Mouse (Mus musculus) heart, embryonic 11.5 days (tissue): ENCODE measurements at regions not wholly inside any gene's neighbourhood (a gene's known extent, or its start where the extent isn't known, plus 50 kb on each side); places are given as distances from the start of the nearest gene placed in this dataset.

Experiments
- ATAC-seq: fragments of 200-750 bp; cut with Nextera tagmentation; replicated peaks from 2 replicates; pipeline ENCODE4 v1.8.0; 2017; ENCODE audit warnings: moderate library complexity; ENCODE audit not compliant: insufficient number of reproducible peaks, low FRiP score, low TSS enrichment
- H3K27ac ChIP-seq: fragments of 300-500 bp; sonication (generic); 2 replicates; pipeline ENCODE4 v1.5.1; 2014; ENCODE audit warnings: mild to moderate bottlenecking, low read depth, low read length
- H3K27me3 ChIP-seq: fragments of 300-500 bp; sonication (generic); 2 replicates; pipeline ENCODE4 v1.6.1; 2014; ENCODE audit warnings: mild to moderate bottlenecking, low read length, mixed read lengths; ENCODE audit not compliant: control insufficient read depth, insufficient read depth
- H3K36me3 ChIP-seq: fragments of 300-500 bp; sonication (generic); 2 replicates; pipeline ENCODE4 v1.6.1; 2014; ENCODE audit warnings: mild to moderate bottlenecking, low read length, moderate library complexity, mixed read lengths; ENCODE audit not compliant: control insufficient read depth, insufficient read depth
- H3K4me1 ChIP-seq: fragments of 300-500 bp; sonication (generic); 2 replicates; pipeline ENCODE4 v1.6.1; 2014; ENCODE audit warnings: low read length; ENCODE audit not compliant: control insufficient read depth, insufficient read depth
- H3K4me2 ChIP-seq: fragments of 300-500 bp; sonication (generic); 2 replicates; pipeline ENCODE4 v1.6.1; 2014; ENCODE audit warnings: mild to moderate bottlenecking, moderate library complexity
- H3K4me3 ChIP-seq: fragments of 300-500 bp; sonication (generic); 2 replicates; pipeline ENCODE4 v1.5.1; 2014; ENCODE audit warnings: low read depth, low read length
- H3K9ac ChIP-seq: fragments of 300-500 bp; sonication (generic); 2 replicates; pipeline ENCODE4 v1.6.1; 2014; ENCODE audit warnings: mild to moderate bottlenecking, low read depth, low read length, moderate library complexity
- H3K9me3 ChIP-seq: fragments of 300-500 bp; sonication (generic); replicated peaks from 2 replicates; pipeline ENCODE4 v1.6.1; 2016; ENCODE audit warnings: low read length; ENCODE audit not compliant: control insufficient read depth
- WGBS: fragments of 180-500 bp; shearing (Covaris S2); extraction: QIAGEN DNeasy Blood & Tissue Kit; methylation state at CpG from one replicate; pipeline ENCODE4 v1.1.7; 2014; ENCODE audit not compliant: insufficient replicate concordance; 5-methylcytosine and 5-hydroxymethylcytosine counted together

DNA sequence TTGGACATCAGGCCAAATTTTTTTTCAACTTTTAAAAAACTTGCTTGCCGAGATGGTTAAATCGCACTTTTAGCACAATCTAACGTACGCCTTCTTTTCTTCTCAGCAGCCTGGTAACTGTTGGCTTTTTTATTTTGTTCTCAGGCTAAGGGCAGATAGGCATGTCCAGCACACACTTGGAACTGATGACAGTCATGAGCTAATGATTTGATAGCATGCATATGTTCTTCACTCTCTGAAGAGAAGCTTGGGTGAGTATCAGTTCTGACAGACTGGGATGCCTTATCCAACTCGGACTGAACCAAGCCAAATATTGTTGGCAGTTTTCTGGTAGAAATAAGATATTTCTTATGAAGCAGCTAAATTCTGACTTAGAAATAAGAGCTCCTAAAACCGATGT is 145.9 kb downstream of the Ndfip2 start:
- H3K4me1 ChIP-seq: peaks cover 19% of the 10 kb centered on the region
- no peaks in the 10 kb centered on the region for H3K27me3 ChIP-seq
- H3K4me2 ChIP-seq: peak overlapping the region; percentile 6; the same call in 1 of the 2 replicates
- peak; percentile 79; the same call in 1 of the 2 replicates for ATAC-seq
- no peak overlapping the region for H3K4me3 ChIP-seq
- no peaks in the 10 kb centered on the region for H3K9me3 ChIP-seq
- 34% methylated on average over 6 of the region's 6 CpGs for WGBS
- H3K9ac ChIP-seq: no peak overlapping the region
- H3K36me3 ChIP-seq: no peaks in the 10 kb centered on the region
- H3K27ac ChIP-seq: peak overlapping the region; percentile 64

- no peaks in the 10 kb centered on the region for H3K9me3 ChIP-seq
- peaks cover 19% of the 10 kb centered on the region for H3K4me1 ChIP-seq
- no peak overlapping the region for H3K9ac ChIP-seq
- no peak overlapping the region for H3K4me2 ChIP-seq
- WGBS: 49% methylated on average over 9 of the region's 9 CpGs
- no peak overlapping the region for H3K4me3 ChIP-seq
- peak overlapping the region; percentile 48 for H3K27ac ChIP-seq
- ATAC-seq: no peak
- H3K36me3 ChIP-seq: no peaks in the 10 kb centered on the region
- H3K27me3 ChIP-seq: no peaks in the 10 kb centered on the region
These were observed 144.9 kb downstream of the Ndfip2 start for GRCm38 (mm10) chr14:105403256-105403655.

- no peak overlapping the region for H3K4me3 ChIP-seq
- H3K9me3 ChIP-seq: no peaks in the 10 kb centered on the region
- H3K4me1 ChIP-seq: peaks cover 19% of the 10 kb centered on the region
- no peaks in the 10 kb centered on the region for H3K36me3 ChIP-seq
- H3K27ac ChIP-seq: no peak overlapping the region
- no peak overlapping the region for H3K4me2 ChIP-seq
- H3K27me3 ChIP-seq: no peaks in the 10 kb centered on the region
- H3K9ac ChIP-seq: no peak overlapping the region
- 89% methylated on average over 10 of the region's 10 CpGs for WGBS
- no peak for ATAC-seq
These were observed 144.2 kb downstream of the Ndfip2 start for GRCm38 (mm10) chr14:105402556-105402955.

GRCm38 (mm10) chr14:105397467-105397866 is 139.1 kb downstream of the Ndfip2 start:
- ATAC-seq: no peak
- H3K27me3 ChIP-seq: no peaks in the 10 kb centered on the region
- no peak overlapping the region for H3K9ac ChIP-seq
- peak overlapping the region; percentile 33; the same call in 1 of the 2 replicates for H3K4me2 ChIP-seq
- no peak overlapping the region for H3K4me3 ChIP-seq
- no peaks in the 10 kb centered on the region for H3K36me3 ChIP-seq
- H3K9me3 ChIP-seq: no peaks in the 10 kb centered on the region
- H3K27ac ChIP-seq: no peak overlapping the region
- 23% methylated on average over 8 of the region's 8 CpGs for WGBS
- peaks cover 19% of the 10 kb centered on the region for H3K4me1 ChIP-seq

DNA sequence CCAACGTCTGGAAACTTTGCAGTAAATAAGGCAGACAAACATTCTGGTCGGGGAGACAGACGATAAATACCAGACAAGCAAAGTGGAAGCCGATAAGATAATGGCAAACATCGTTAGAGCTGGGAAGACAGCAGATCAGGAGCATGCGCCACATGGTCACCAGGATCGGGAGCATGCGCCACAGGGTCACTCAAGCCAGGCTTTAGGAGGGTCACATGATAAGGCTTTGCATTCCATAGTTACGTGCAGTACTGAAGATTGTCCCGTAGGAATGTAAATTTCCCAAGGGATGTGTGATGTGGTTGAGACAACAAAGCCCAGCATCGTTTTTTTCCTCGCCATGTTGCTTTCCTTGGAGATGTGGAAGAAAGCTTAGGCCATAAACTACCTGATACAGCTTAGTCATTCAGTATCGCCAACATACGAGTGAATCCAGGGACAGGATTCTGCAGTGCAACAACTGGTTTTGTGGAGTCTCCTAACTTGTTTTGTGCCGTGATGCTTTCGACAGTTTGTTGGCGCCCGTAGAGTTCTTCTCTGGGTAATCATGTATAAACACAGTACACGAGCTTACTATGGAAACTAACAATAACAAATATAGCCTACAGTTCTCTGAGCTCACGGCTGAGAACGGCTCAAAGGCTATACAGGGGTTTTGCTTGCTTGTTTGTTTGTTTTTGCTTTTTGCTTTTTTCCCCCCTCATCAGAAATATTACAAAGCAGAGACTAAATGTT is 133.9 kb downstream of the Ndfip2 start:
- Histone ChIP-seq H3K27ac (peak overlapping the region; percentile 37; the same call in 1 of the 2 replicates), H3K27me3 (no peaks in the 10 kb centered on the region), H3K4me3 (no peak overlapping the region), H3K36me3 (no peaks in the 10 kb centered on the region), H3K4me2 (peak overlapping the region; percentile 31), H3K4me1 (peaks cover 33% of the 10 kb centered on the region), H3K9ac (no peak overlapping the region), H3K9me3 (no peaks in the 10 kb centered on the region)
- no peak; the same call in 1 of the 2 replicates for ATAC-seq
- WGBS: 43% methylated on average over 21 of the region's 21 CpGs

- no peak overlapping the region for H3K4me3 ChIP-seq
- WGBS: 56% methylated on average over 11 of the region's 11 CpGs
- peaks cover 33% of the 10 kb centered on the region for H3K4me1 ChIP-seq
- no peaks in the 10 kb centered on the region for H3K27me3 ChIP-seq
- H3K9me3 ChIP-seq: no peaks in the 10 kb centered on the region
- no peak overlapping the region for H3K9ac ChIP-seq
- no peak overlapping the region for H3K4me2 ChIP-seq
- H3K36me3 ChIP-seq: no peaks in the 10 kb centered on the region
- no peak for ATAC-seq
- H3K27ac ChIP-seq: peak overlapping the region; percentile 32; the same call in 1 of the 2 replicates
These were observed 133.1 kb downstream of the Ndfip2 start for GRCm38 (mm10) chr14:105391430-105391829.

- no peak for ATAC-seq
- H3K4me3 ChIP-seq: no peak overlapping the region
These were observed 126.7 kb downstream of the Ndfip2 start for GRCm38 (mm10) chr14:105385119-105385518.

DNA sequence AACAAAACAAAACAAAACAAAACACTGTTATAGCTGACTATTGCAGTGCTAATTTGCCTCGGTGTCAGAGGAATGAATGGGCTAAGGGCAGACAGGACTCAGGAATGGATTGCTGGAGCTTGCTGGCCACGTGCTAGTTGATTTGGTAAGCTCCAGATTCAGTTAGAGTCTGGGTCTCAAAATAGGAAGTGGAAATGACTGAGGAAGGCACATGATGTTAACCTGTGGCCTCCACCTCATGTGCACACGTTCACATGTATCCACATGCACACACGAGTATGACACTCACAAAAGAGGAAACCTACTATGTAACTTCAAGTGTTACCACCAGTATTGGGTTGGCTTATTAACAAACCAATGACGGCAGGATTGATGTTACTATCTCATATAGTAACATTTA is 125.0 kb downstream of the Ndfip2 start:
- no peaks in the 10 kb centered on the region for H3K27me3 ChIP-seq
- no peak overlapping the region for H3K4me3 ChIP-seq
- no peaks in the 10 kb centered on the region for H3K9me3 ChIP-seq
- H3K9ac ChIP-seq: no peak overlapping the region
- H3K27ac ChIP-seq: no peak overlapping the region
- 55% methylated on average over 5 of the region's 5 CpGs for WGBS
- no peak overlapping the region for H3K4me2 ChIP-seq
- no peaks in the 10 kb centered on the region for H3K36me3 ChIP-seq
- H3K4me1 ChIP-seq: peaks cover 10% of the 10 kb centered on the region
- no peak for ATAC-seq

More at GRCm38 (mm10) chr14:105385119-105385518, 126.7 kb downstream of the Ndfip2 start:
- Histone ChIP-seq H3K27ac (no peak overlapping the region), H3K4me2 (no peak overlapping the region), H3K36me3 (no peaks in the 10 kb centered on the region), H3K9me3 (no peaks in the 10 kb centered on the region), H3K4me1 (peaks cover 4% of the 10 kb centered on the region; the same call in 1 of the 2 replicates), H3K9ac (no peak overlapping the region), H3K27me3 (no peaks in the 10 kb centered on the region)
- 90% methylated on average over 4 of the region's 4 CpGs for whole genome bisulfite sequencing

DNA sequence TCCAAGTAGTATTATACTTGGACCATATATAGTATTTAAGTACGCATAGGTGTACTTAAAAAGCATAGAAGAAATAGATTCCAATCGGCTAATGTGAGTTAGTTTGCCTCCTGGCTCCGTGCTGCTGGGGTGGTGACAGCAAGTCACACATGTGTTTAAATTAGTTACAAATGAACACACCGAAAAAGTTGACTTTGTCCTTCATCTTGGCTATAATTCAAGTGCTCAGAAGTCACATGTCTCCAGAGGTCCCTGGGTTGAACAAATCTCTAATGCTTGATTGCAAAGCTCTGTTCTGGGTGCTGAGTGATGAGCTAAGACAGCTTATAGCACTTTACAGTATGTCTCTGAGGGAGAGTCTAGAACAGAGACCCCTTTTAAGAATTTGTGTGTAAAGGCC is 121.7 kb downstream of the Ndfip2 start:
- WGBS: 58% methylated on average over 4 of the region's 4 CpGs

More for the DNA sequence above, 121.7 kb downstream of the Ndfip2 start:
- Histone ChIP-seq H3K9me3 (no peaks in the 10 kb centered on the region), H3K36me3 (no peaks in the 10 kb centered on the region), H3K4me3 (no peak overlapping the region), H3K9ac (no peak overlapping the region), H3K4me2 (no peak overlapping the region), H3K27ac (no peak overlapping the region), H3K4me1 (peaks cover 23% of the 10 kb centered on the region), H3K27me3 (no peaks in the 10 kb centered on the region)
- ATAC-seq: no peak
